Mouse (Mus musculus) midbrain, embryonic 11.5 days (tissue): ENCODE data around the gene Cbs. TPM values are rescaled to one million over a fixed set of nuclear protein-coding genes. Genes with fewer than 3 reads are reported as not detected.
A peak's percentile ranks its signal among the peaks of the same experiment; 100 is the strongest.

Source experiments
- ATAC-seq: fragments of 200-750 bp; cut with Nextera tagmentation; 2 replicates; pipeline ENCODE4 v1.8.0; 2017; ENCODE audit warnings: moderate TSS enrichment, moderate library complexity; ENCODE audit not compliant: low FRiP score
- DNase-seq: peaks from one replicate; pipeline ENCODE4 v3.0.0; 2015; ENCODE audit warnings: low spot score; ENCODE audit errors: missing footprints
- H3K27ac ChIP-seq: fragments of 300-500 bp; sonication (generic); 2 replicates; pipeline ENCODE4 v1.5.1; 2014; ENCODE audit warnings: low read depth, low read length
- H3K27me3 ChIP-seq: fragments of 300-500 bp; sonication (generic); 2 replicates; pipeline ENCODE4 v1.6.1; 2014; ENCODE audit warnings: mild to moderate bottlenecking, low read length, moderate library complexity, mixed read lengths; ENCODE audit not compliant: control insufficient read depth, insufficient read depth
- H3K36me3 ChIP-seq: fragments of 300-500 bp; sonication (generic); 2 replicates; pipeline ENCODE4 v1.6.1; 2014; ENCODE audit warnings: mild to moderate bottlenecking, low read length, moderate library complexity, mixed read lengths; ENCODE audit not compliant: control insufficient read depth, insufficient read depth
- H3K4me1 ChIP-seq: fragments of 300-500 bp; sonication (generic); 2 replicates; pipeline ENCODE4 v1.6.1; 2014; ENCODE audit warnings: low read length; ENCODE audit not compliant: control insufficient read depth, insufficient read depth
- H3K4me2 ChIP-seq: fragments of 300-500 bp; sonication (generic); 2 replicates; pipeline ENCODE4 v1.6.1; 2014; ENCODE audit warnings: mild to moderate bottlenecking, moderate library complexity
- H3K4me3 ChIP-seq: fragments of 300-500 bp; sonication (generic); 2 replicates; pipeline ENCODE4 v1.5.1; 2014; ENCODE audit warnings: low read depth, low read length
- H3K9ac ChIP-seq: fragments of 300-500 bp; sonication (generic); 2 replicates; pipeline ENCODE4 v1.6.1; 2014; ENCODE audit warnings: low read length
- H3K9me3 ChIP-seq: fragments of 300-500 bp; sonication (generic); 2 replicates; pipeline ENCODE4 v1.6.1; 2016; ENCODE audit warnings: low read length; ENCODE audit not compliant: control insufficient read depth
- WGBS: fragments of 180-500 bp; shearing (Covaris S2); extraction: QIAGEN DNeasy Blood & Tissue Kit; methylation state at CpG from one replicate; pipeline ENCODE4 v1.1.7; 2014; 5-methylcytosine and 5-hydroxymethylcytosine counted together
- microRNA-seq: library from miRNA; unstranded; fragments of <30 nt; microRNA quantifications from one replicate; pipeline ENCODE4, GENCODE M21; 2017
- polyA plus RNA-seq: library from polyadenylated mRNA; unstranded; fragments of >200 nt; fragmentation: Nextera tagmentation; extraction: Ambion mirVana; gene quantifications from 2 replicates; pipeline ENCODE4 v1.2.1, GENCODE M21; 2014

Gene Cbs
- polyA plus RNA-seq, 1 experiment from 2014 or later: 1.1 TPM

GRCm38 (mm10) chr17:31565141-31566056 is 71.6 kb downstream of the Cbs start:
- Histone ChIP-seq H3K27me3 (no peaks in the 10 kb centered on the region), H3K4me2 (peak overlapping the region; percentile 92), H3K4me1 (peaks cover 32% of the 10 kb centered on the region), H3K9ac (peak overlapping the region; percentile 92), H3K4me3 (peak overlapping the region; percentile 79), H3K9me3 (no peaks in the 10 kb centered on the region), H3K36me3 (no peaks in the 10 kb centered on the region), H3K27ac (peak overlapping the region; percentile 91)
- ATAC-seq: peak; percentile 58
- peak; percentile 95 for DNase-seq
- under 1% methylated on average over 58 of the region's 88 CpGs for WGBS

- peaks cover 32% of the 10 kb centered on the region for H3K4me1 ChIP-seq
- 2% methylated on average over 11 of the region's 44 CpGs for WGBS
Measured at GRCm38 (mm10) chr17:31564858-31565140, 72.2 kb downstream of the Cbs start.

GRCm38 (mm10) chr17:31564015-31564857 is 72.8 kb downstream of the Cbs start, which contains the start of gene Pknox1:
TSS of gene Pknox1 (plus strand) at chr17:31564734.
- peak within 1 kb of the TSS; percentile 91 for H3K27ac ChIP-seq
- 1% methylated on average over 46 of the region's 72 CpGs for WGBS
- no peaks in the 10 kb centered on the region for H3K9me3 ChIP-seq
- peaks cover 32% of the 10 kb centered on the region for H3K4me1 ChIP-seq
- H3K4me3 ChIP-seq: peak within 1 kb of the TSS; percentile 79
- no peaks in the 10 kb centered on the region for H3K36me3 ChIP-seq
- ATAC-seq: peak; percentile 95
- peak within 1 kb of the TSS; percentile 92 for H3K9ac ChIP-seq
- no peaks in the 10 kb centered on the region for H3K27me3 ChIP-seq
- DNase-seq: peak; percentile 100
- H3K4me2 ChIP-seq: peak within 1 kb of the TSS; percentile 92

More at GRCm38 (mm10) chr17:31564858-31565140, 72.2 kb downstream of the Cbs start:
- Histone ChIP-seq H3K36me3 (no peaks in the 10 kb centered on the region), H3K27ac (peak overlapping the region; percentile 91), H3K9ac (peak overlapping the region; percentile 92), H3K4me3 (peak overlapping the region; percentile 79), H3K9me3 (no peaks in the 10 kb centered on the region), H3K27me3 (no peaks in the 10 kb centered on the region), H3K4me2 (peak overlapping the region; percentile 92)
- no peak for DNase-seq
- ATAC-seq: no peak

- Histone ChIP-seq H3K9me3 (no peaks in the 10 kb centered on the region), H3K4me3 (peak overlapping the region; percentile 79), H3K27me3 (no peaks in the 10 kb centered on the region), H3K4me2 (peak overlapping the region; percentile 47), H3K27ac (peak overlapping the region; percentile 60), H3K4me1 (peaks cover 30% of the 10 kb centered on the region), H3K9ac (peak overlapping the region; percentile 56), H3K36me3 (no peaks in the 10 kb centered on the region)
- DNase-seq: peak; percentile 93
- 27% methylated on average over 12 of the region's 12 CpGs for WGBS
- ATAC-seq: 0 out of 2 replicates have a peak, but pooled peaks have one; percentile 1
Measured at GRCm38 (mm10) chr17:31563632-31564014, 73.4 kb downstream of the Cbs start.

GRCm38 (mm10) chr17:31559021-31559789 is 77.8 kb downstream of the Cbs start:
- Histone ChIP-seq H3K36me3 (no peaks in the 10 kb centered on the region), H3K9me3 (no peaks in the 10 kb centered on the region), H3K4me2 (no peak overlapping the region), H3K9ac (no peak overlapping the region), H3K4me3 (no peak overlapping the region), H3K27ac (no peak overlapping the region), H3K4me1 (peaks cover 5% of the 10 kb centered on the region), H3K27me3 (no peaks in the 10 kb centered on the region)
- WGBS: 92% methylated on average over 11 of the region's 11 CpGs
- no peak for DNase-seq
- no peak for ATAC-seq

Small RNAs within 50 kb of the gene (microRNA-seq; reads per million reads assigned to microRNA genes)
- gene Gm24970: 0.76 reads per million

Other genes starting within 250 kb of the Cbs start
- 35.4 and 39.4 TPM in 2 replicates for gene Wdr4, start 117.3 kb downstream of the Cbs start, polyA plus RNA-seq
- 239 and 249 TPM in 2 replicates for gene Ndufv3, start 117.1 kb downstream of the Cbs start, polyA plus RNA-seq
- gene Pknox1, start 72.5 kb downstream of the Cbs start, polyA plus RNA-seq: 22.4 and 22.7 TPM in 2 replicates
- 195 and 201 TPM in 2 replicates for gene U2af1, start 21.7 kb upstream of the Cbs start, polyA plus RNA-seq
- gene Cryaa, start 40.6 kb upstream of the Cbs start, polyA plus RNA-seq: not detected in 2 replicates
- 8.9 and 14.0 TPM in 2 replicates for gene Sik1, start 218.6 kb upstream of the Cbs start, polyA plus RNA-seq